Mouse (Mus musculus) stomach, postnatal 0 days (tissue): ENCODE data around the gene Inpp5b.

Source experiments
- CTCF ChIP-seq: IDR thresholded peaks from 2 replicates; pipeline ENCODE4 v1.5.1; 2016; ENCODE audit warnings: antibody characterized with exemption, low read depth, mild to moderate bottlenecking, moderate library complexity
- EP300 ChIP-seq: optimal IDR thresholded peaks from 2 replicates; pipeline ENCODE3; 2016; ENCODE audit warnings: antibody characterized with exemption

- TF ChIP-seq CTCF (no peak), EP300 (no peak)
These were observed 67.7 kb downstream of the Inpp5b start for GRCm38 (mm10) chr4:124809136-124809883.
